Mouse (Mus musculus) brain, embryonic 18.5 days (tissue): ENCODE results near the gene Gm20388.

ENCODE experiments used
- DNase-seq: peaks from one replicate; pipeline ENCODE4 v3.0.0-alpha.2; 2012; ENCODE audit warnings: low read depth, low spot score

The Gm20388 gene

GRCm38 (mm10) chr8:120525135-120525534 lies 614.5 kb downstream of the Gm20388 start:
- no peak for DNase-seq

GRCm38 (mm10) chr8:120525832-120526231 lies 615.2 kb downstream of the Gm20388 start:
- DNase-seq = no peak

GRCm38 (mm10) chr8:120526577-120526976 lies 615.9 kb downstream of the Gm20388 start:
- no peak for DNase-seq

GRCm38 (mm10) chr8:120528332-120528731 lies 617.7 kb downstream of the Gm20388 start:
- DNase-seq = no peak

- DNase-seq = no peak
Observed at GRCm38 (mm10) chr8:120529226-120529625, 618.6 kb downstream of the Gm20388 start.

- no peak for DNase-seq
Observed at GRCm38 (mm10) chr8:120530954-120531656, 620.5 kb downstream of the Gm20388 start.

- no peak for DNase-seq
Observed at GRCm38 (mm10) chr8:120531775-120532516, 621.3 kb downstream of the Gm20388 start.

- no peak for DNase-seq
Observed at GRCm38 (mm10) chr8:120532517-120533215, 622.0 kb downstream of the Gm20388 start.

GRCm38 (mm10) chr8:120533380-120533779 lies 622.7 kb downstream of the Gm20388 start:
- DNase-seq = no peak

- no peak for DNase-seq
Observed at GRCm38 (mm10) chr8:120534080-120534479, 623.4 kb downstream of the Gm20388 start.

GRCm38 (mm10) chr8:120534504-120535368 lies 624.1 kb downstream of the Gm20388 start:
- no peak for DNase-seq

- no peak for DNase-seq
Observed at GRCm38 (mm10) chr8:120535452-120536305, 625.0 kb downstream of the Gm20388 start.

GRCm38 (mm10) chr8:120536306-120537206 lies 625.9 kb downstream of the Gm20388 start:
- no peak for DNase-seq

- no peak for DNase-seq
Observed at GRCm38 (mm10) chr8:120537207-120537817, 626.7 kb downstream of the Gm20388 start.

GRCm38 (mm10) chr8:120537818-120538396 lies 627.3 kb downstream of the Gm20388 start:
- no peak for DNase-seq

GRCm38 (mm10) chr8:120538397-120539240 lies 628.0 kb downstream of the Gm20388 start:
- DNase-seq = no peak

GRCm38 (mm10) chr8:120539381-120539774 lies 628.7 kb downstream of the Gm20388 start:
- no peak for DNase-seq
